Mouse (Mus musculus) spleen, embryonic (tissue): ENCODE data around the gene Skida1.

Source experiments
- CTCF ChIA-PET: fragments of 350-600 bp; sonication (Branson Sonifier 250); formaldehyde crosslinking; loops from one replicate; lab custom pipeline; 2022; lab: Charles Lee

The Skida1 gene

GRCm38 (mm10) chr2:18055929-18056785 is 7.3 kb upstream of the Skida1 start:
- CTCF ChIA-PET = no interaction called here

GRCm38 (mm10) chr2:18055016-18055928 is 6.4 kb upstream of the Skida1 start, which contains the start of gene Mllt10:
Mllt10 (plus strand) TSS chr2:18055237.
- CTCF ChIA-PET = no interaction called here

- CTCF ChIA-PET = no interaction called here
Measured at GRCm38 (mm10) chr2:18053951-18054530, 5.2 kb upstream of the Skida1 start.

GRCm38 (mm10) chr2:18053243-18053950 is 4.5 kb upstream of the Skida1 start:
- CTCF ChIA-PET = no interaction called here

GRCm38 (mm10) chr2:18052581-18052980 is 3.7 kb upstream of the Skida1 start:
- CTCF ChIA-PET = no interaction called here

GRCm38 (mm10) chr2:18051831-18052170 is 3.0 kb upstream of the Skida1 start:
- CTCF ChIA-PET = no interaction called here

- CTCF ChIA-PET = interaction anchor here (0.6 kb wide), 1 partner anchor 701 kb away, joined by 3 read pairs; no protein-coding TSS in a partner anchor
Measured at GRCm38 (mm10) chr2:18051026-18051830, 2.4 kb upstream of the Skida1 start.

GRCm38 (mm10) chr2:18050541-18050985 is 1.7 kb upstream of the Skida1 start:
- CTCF ChIA-PET = no interaction called here

GRCm38 (mm10) chr2:18050018-18050417 is 1.2 kb upstream of the Skida1 start:
- CTCF ChIA-PET = no interaction called here

- CTCF ChIA-PET = interaction anchor here (0.6 to 1.7 kb wide), 4 partner anchors 18 to 1276 kb away, joined by 3 to 6 read pairs (median 6); no protein-coding TSS in a partner anchor
Measured at GRCm38 (mm10) chr2:18049279-18049821, 499 bp upstream of the Skida1 start.

- CTCF ChIA-PET = interaction anchor here (0.6 to 1.7 kb wide), 3 partner anchors 17 to 158 kb away, joined by 3 to 7 read pairs (median 5); no protein-coding TSS in a partner anchor
Measured at GRCm38 (mm10) chr2:18047646-18048452, 1.0 kb downstream of the Skida1 start.

- CTCF ChIA-PET = interaction anchor here (0.6 to 1.3 kb wide), 3 partner anchors 19 to 37 kb away, joined by 3 read pairs; no protein-coding TSS in a partner anchor
Measured at GRCm38 (mm10) chr2:18046758-18047645, 1.8 kb downstream of the Skida1 start.

- CTCF ChIA-PET = interaction anchor here (1.0 to 1.3 kb wide), 2 partner anchors 19 to 25 kb away, joined by 3 read pairs; no protein-coding TSS in a partner anchor
Measured at GRCm38 (mm10) chr2:18046186-18046585, 2.7 kb downstream of the Skida1 start.

GRCm38 (mm10) chr2:18045781-18046181 is 3.1 kb downstream of the Skida1 start:
- CTCF ChIA-PET = no interaction called here

GRCm38 (mm10) chr2:18045143-18045780 is 3.6 kb downstream of the Skida1 start:
- CTCF ChIA-PET = interaction anchor here (0.7 kb wide), 1 partner anchor 138 kb away, joined by 5 read pairs; no protein-coding TSS in a partner anchor

GRCm38 (mm10) chr2:18041199-18041885 is 7.5 kb downstream of the Skida1 start:
- CTCF ChIA-PET = no interaction called here
